Mouse (Mus musculus) thymus, adult 2 months (tissue): ENCODE measurements around the gene Pik3r2.

Experiments
- CTCF ChIP-seq: fragments of 200-500 bp; IDR thresholded peaks from 2 replicates; pipeline ENCODE4 v1.5.1; 2012; ENCODE audit warnings: mild to moderate bottlenecking, control low read depth, low read length, moderate library complexity, borderline replicate concordance; ENCODE audit not compliant: control insufficient read depth, poor library complexity, insufficient read depth; ENCODE audit errors: extremely low read depth
- POLR2A ChIP-seq: fragments of 200-500 bp; IDR thresholded peaks from 2 replicates; pipeline ENCODE4 v1.6.1; 2012; ENCODE audit warnings: mild to moderate bottlenecking, low read length, control low read depth, moderate library complexity; ENCODE audit not compliant: control insufficient read depth, poor library complexity, insufficient read depth; ENCODE audit errors: extremely low read depth

DNA sequence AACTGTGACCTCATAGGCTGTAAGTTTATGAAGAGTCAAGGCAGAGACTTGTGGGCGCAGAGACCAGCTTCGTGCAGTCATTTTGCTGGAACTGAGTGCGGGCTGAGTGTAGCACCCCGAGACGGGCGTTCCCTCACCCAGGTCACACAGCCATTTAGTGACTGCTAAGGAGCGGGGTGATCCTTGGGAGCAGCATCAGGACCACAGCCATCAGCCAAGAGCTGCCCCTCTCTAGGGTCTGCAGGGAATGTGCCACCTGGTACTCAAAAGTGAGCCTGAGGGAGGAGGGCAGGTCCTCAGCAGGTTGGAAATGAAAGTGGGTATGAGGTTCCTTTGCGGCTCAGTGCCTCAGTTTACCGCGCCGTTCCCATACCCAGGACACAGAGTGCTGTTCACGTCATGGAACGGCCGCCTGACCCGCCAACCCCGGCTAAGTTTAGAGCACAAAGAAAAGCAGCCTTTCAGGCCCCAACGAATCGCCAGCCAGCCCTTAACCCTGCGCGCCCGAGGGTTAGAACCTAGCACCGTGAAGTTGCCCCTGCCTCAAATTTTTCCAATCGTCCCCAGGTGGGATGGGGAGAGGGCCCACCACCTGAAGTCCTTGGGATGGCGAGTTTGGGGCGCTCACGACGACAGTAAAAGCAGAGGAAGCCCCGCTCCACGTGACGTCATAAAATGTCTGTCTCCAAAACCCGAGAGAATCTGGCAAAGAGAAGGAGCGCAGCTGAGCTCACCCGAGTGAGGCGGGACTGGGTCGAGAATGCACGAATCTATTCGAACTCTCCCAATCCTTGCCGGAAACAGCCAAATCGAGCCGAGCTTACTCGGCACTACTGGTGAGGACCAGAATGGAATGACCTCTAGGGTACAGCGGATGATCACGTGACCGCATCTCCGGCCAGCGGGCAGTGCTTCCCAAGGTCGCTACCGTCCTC, 32.6 kb downstream of the Pik3r2 start:
- TF ChIP-seq POLR2A (no peak), CTCF (no peak)
